Mouse (Mus musculus) stomach, postnatal 0 days (tissue): Measurements from ENCODE around the gene Rpl36a. TPM values are rescaled to one million over a fixed set of nuclear protein-coding genes. Genes with fewer than 3 reads are reported as not detected.

Experiments used
- ATAC-seq: fragments of 200-750 bp; cut with Nextera tagmentation; 2 replicates; pipeline ENCODE4 v1.8.0; 2017; ENCODE audit not compliant: low FRiP score, low TSS enrichment
- DNase-seq: peaks from one replicate; pipeline ENCODE4 v3.0.0-alpha.2; 2016; ENCODE audit warnings: low spot score
- H3K27ac ChIP-seq: fragments of 300-500 bp; sonication (generic); replicated peaks from 2 replicates; pipeline ENCODE4 v1.5.1; 2014; ENCODE audit warnings: mild to moderate bottlenecking, control low read depth
- H3K27me3 ChIP-seq: fragments of 300-500 bp; sonication (generic); 2 replicates; pipeline ENCODE4 v1.6.1; 2014; ENCODE audit warnings: low read length; ENCODE audit not compliant: control insufficient read depth, insufficient read depth
- H3K36me3 ChIP-seq: fragments of 300-500 bp; sonication (generic); 2 replicates; pipeline ENCODE4 v1.6.1; 2014; ENCODE audit warnings: low read length, mixed read lengths; ENCODE audit not compliant: control insufficient read depth, insufficient read depth
- H3K4me1 ChIP-seq: fragments of 300-500 bp; sonication (generic); replicated peaks from 2 replicates; pipeline ENCODE4 v1.6.1; 2014; ENCODE audit warnings: antibody characterized with exemption; ENCODE audit not compliant: control insufficient read depth, insufficient read depth
- H3K4me2 ChIP-seq: fragments of 300-500 bp; sonication (generic); replicated peaks from 2 replicates; pipeline ENCODE4 v1.6.1; 2014; ENCODE audit warnings: low read depth, mild to moderate bottlenecking, control low read depth, moderate library complexity
- H3K4me3 ChIP-seq: fragments of 300-500 bp; sonication (generic); 2 replicates; pipeline ENCODE4 v1.5.1; 2014; ENCODE audit warnings: low read depth, low read length, control low read depth
- H3K9ac ChIP-seq: fragments of 300-500 bp; sonication (generic); 2 replicates; pipeline ENCODE4 v1.6.1; 2014; ENCODE audit warnings: mild to moderate bottlenecking, low read length, control low read depth, mixed read lengths
- H3K9me3 ChIP-seq: fragments of 300-500 bp; sonication (generic); 2 replicates; pipeline ENCODE4 v1.6.1; 2016; ENCODE audit warnings: low read length; ENCODE audit not compliant: control insufficient read depth
- CTCF ChIP-seq: IDR thresholded peaks from 2 replicates; pipeline ENCODE4 v1.5.1; 2016; ENCODE audit warnings: antibody characterized with exemption, low read depth, mild to moderate bottlenecking, moderate library complexity
- EP300 ChIP-seq: optimal IDR thresholded peaks from 2 replicates; pipeline ENCODE3; 2016; ENCODE audit warnings: antibody characterized with exemption
- WGBS: fragments of 180-500 bp; shearing (Covaris S2); extraction: QIAGEN DNeasy Blood & Tissue Kit; methylation state at CpG from one replicate; pipeline ENCODE4 v1.1.7; 2014; 5-methylcytosine and 5-hydroxymethylcytosine counted together
- polyA plus RNA-seq: library from polyadenylated mRNA; unstranded; fragments of >200 nt; fragmentation: Nextera tagmentation; extraction: Ambion mirVana; gene quantifications from 2 replicates; pipeline ENCODE4 v1.2.1, GENCODE M21; 2015

The Rpl36a gene
- polyA plus RNA-seq, 1 experiment from 2014 or later: 471 TPM

DNA sequence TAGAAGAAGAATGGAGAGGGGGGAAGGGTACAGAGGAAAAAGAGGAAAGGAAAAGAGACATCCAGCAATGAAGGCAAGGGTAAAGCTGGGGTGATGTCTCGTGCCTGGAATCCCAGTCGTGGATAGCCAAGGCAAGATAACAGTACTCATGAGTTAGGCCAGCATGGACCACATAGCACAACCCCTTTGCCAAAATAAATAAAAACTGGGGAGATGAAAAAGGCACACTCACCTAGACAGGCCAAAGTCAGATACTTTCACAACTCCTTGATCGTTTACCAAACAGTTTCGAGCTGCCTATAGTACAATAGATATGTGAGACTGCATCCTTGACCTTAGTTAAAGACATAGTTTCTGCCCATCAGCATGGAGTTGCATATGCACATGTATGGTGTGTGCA lies 38.1 kb upstream of the Rpl36a start:
- 75% methylated on average over 4 of the region's 4 CpGs for WGBS
- H3K36me3 ChIP-seq: no peaks in the 10 kb centered on the region
- TF ChIP-seq EP300 (no peak), CTCF (no peak)

DNA sequence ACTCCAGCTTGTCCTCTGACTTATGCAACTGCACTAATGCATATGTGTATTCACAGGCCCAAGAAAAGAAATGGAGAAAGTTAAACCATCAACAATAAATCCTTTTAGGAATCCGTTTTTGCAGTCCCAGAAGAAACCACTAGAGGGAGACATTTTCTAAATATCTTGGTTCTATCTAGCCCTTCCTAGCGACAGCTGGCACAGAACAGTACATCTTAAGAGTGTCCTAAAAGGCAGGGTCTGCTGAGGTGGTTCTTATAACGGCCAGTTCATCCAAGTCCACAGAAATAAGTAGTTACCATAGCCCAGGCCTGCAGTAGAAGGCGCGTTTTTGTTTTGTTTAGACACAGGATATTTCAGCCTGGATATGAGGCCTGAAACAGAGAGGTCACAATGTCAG lies 34.6 kb upstream of the Rpl36a start:
- Histone ChIP-seq H3K36me3 (no peaks in the 10 kb centered on the region), H3K9ac (no peak overlapping the region), H3K9me3 (no peaks in the 10 kb centered on the region), H3K27me3 (no peaks in the 10 kb centered on the region), H3K4me3 (no peak overlapping the region), H3K4me2 (no peak overlapping the region), H3K27ac (no peak overlapping the region), H3K4me1 (no peaks in the 10 kb centered on the region)
- WGBS: 16% methylated on average over 5 of the region's 5 CpGs
- peak; percentile 72 for TF ChIP-seq CTCF
- no peak for TF ChIP-seq EP300
- ATAC-seq (no peak), DNase-seq (no peak)

More for the DNA sequence above, 38.1 kb upstream of the Rpl36a start:
- no peaks in the 10 kb centered on the region for H3K9me3 ChIP-seq
- H3K27ac ChIP-seq: no peak overlapping the region
- H3K4me3 ChIP-seq: no peak overlapping the region
- H3K4me1 ChIP-seq: no peaks in the 10 kb centered on the region
- H3K9ac ChIP-seq: no peak overlapping the region
- H3K4me2 ChIP-seq: no peak overlapping the region
- DNase-seq (no peak), ATAC-seq (no peak)
- H3K27me3 ChIP-seq: no peaks in the 10 kb centered on the region

DNA sequence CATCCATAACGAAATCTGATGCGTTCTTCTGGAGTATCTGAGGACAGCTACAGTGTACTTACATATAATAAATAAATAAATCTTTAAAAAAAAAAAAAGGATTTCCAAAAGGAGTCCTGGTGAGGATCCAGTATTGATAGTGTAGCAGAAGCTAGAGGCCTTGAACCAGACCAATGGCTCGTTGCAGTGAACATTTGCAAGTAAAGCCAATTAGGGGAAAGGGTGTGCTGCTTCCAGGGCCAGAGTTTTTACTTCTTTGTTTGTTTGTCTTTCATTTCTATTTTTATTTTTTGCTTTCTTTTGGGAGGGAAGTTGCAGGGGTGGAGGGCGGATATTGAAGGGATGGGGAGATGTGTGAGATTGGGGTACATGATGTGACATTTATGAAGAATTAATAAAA lies 32.1 kb upstream of the Rpl36a start:
- no peaks in the 10 kb centered on the region for H3K27me3 ChIP-seq
- 81% methylated on average over 4 of the region's 4 CpGs for WGBS
- no peaks in the 10 kb centered on the region for H3K4me1 ChIP-seq
- TF ChIP-seq EP300 (no peak), CTCF (no peak)
- ATAC-seq: no peak
- DNase-seq: no peak
- no peak overlapping the region for H3K4me2 ChIP-seq
- H3K4me3 ChIP-seq: no peak overlapping the region
- H3K9ac ChIP-seq: no peak overlapping the region
- H3K9me3 ChIP-seq: no peaks in the 10 kb centered on the region
- H3K36me3 ChIP-seq: no peaks in the 10 kb centered on the region
- H3K27ac ChIP-seq: no peak overlapping the region

DNA sequence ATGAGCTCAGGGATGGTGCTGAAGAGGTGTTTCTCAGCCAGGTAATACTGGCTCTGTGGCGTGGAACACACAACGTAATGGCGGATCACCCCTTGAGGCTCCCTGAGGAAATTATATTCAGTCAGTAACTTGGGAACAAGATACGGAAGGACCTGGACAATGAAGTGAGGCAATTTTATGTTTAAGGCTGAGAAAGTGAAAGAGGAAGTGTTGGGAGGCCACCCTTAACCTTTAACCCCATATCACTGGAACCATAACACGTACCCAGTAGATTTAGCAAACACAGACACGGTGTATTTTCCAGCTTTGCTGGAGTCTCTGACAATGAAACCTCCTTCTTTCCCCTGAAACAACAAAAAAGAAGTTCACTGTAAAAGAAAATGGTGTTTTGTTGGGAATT lies 31.0 kb upstream of the Rpl36a start:
- no peaks in the 10 kb centered on the region for H3K36me3 ChIP-seq
- no peak overlapping the region for H3K4me3 ChIP-seq
- no peak overlapping the region for H3K4me2 ChIP-seq
- no peak overlapping the region for H3K9ac ChIP-seq
- WGBS: 63% methylated on average over 6 of the region's 6 CpGs
- no peak for DNase-seq
- no peak for TF ChIP-seq EP300
- TF ChIP-seq CTCF: no peak
- no peaks in the 10 kb centered on the region for H3K9me3 ChIP-seq
- no peaks in the 10 kb centered on the region for H3K4me1 ChIP-seq
- no peak overlapping the region for H3K27ac ChIP-seq
- no peaks in the 10 kb centered on the region for H3K27me3 ChIP-seq
- no peak for ATAC-seq

DNA sequence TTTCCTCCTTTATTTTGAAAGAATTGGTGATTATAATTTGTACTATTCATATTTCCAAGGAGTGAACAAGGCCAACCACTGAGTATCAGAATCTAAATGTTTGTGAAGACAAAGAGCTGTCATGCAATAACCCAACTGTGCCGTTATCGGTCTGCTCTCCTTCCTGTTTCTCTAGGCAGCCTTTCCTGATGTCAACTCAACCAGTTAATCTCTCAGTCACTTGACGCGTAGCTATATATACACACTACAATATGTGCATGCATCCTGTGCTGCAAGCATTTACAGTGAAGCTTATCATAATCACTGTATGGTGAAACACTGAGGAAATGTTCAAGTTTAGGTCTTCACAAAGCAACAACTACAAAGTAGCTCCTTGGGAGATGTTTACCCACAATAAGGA lies 21.1 kb upstream of the Rpl36a start:
- TF ChIP-seq CTCF (no peak), EP300 (no peak)
- WGBS: 68% methylated on average over 4 of the region's 4 CpGs
- Histone ChIP-seq H3K4me1 (no peaks in the 10 kb centered on the region), H3K4me2 (no peak overlapping the region), H3K9ac (no peak overlapping the region), H3K27ac (no peak overlapping the region), H3K36me3 (no peaks in the 10 kb centered on the region), H3K9me3 (no peaks in the 10 kb centered on the region), H3K4me3 (no peak overlapping the region), H3K27me3 (no peaks in the 10 kb centered on the region)
- no peak for DNase-seq
- no peak for ATAC-seq

DNA sequence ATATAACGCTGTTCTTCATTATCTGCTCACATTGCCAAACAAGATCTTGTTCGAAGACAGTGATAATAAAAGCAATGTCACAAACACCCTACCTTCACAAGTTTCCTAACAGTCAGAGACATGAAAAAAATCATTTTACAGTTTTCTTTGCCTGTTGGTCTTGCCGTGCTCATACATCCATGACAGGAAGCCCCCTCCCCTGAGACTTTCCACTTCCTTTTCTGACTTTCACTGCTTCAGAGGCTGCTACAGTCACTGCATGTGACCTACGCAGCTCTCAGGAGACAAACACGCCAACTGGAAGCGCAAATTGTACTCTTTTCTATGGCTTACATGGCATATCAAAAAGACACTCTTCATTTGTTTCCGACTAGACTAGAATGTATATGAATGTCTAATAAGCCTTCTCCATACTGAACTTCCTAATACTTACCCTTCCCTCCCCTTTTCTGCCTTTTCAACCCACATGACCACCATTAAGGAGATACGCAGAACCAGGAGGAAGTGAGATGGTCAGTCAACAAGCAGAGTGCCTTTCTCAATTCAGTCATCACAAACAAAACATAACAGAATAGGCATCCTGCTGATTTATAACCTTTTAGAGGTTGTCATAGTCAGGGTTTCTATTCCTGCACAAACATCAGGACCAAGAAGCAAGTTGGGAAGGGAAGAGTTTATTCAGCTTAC lies 18.8 kb upstream of the Rpl36a start:
- no peaks in the 10 kb centered on the region for H3K4me1 ChIP-seq
- H3K27ac ChIP-seq: no peak overlapping the region
- no peaks in the 10 kb centered on the region for H3K9me3 ChIP-seq
- no peak overlapping the region for H3K9ac ChIP-seq
- no peak overlapping the region for H3K4me2 ChIP-seq
- DNase-seq: no peak
- ATAC-seq: no peak
- TF ChIP-seq CTCF: no peak
- no peak for TF ChIP-seq EP300
- 80% methylated on average over 8 of the region's 8 CpGs for WGBS
- no peaks in the 10 kb centered on the region for H3K27me3 ChIP-seq
- H3K36me3 ChIP-seq: no peaks in the 10 kb centered on the region
- H3K4me3 ChIP-seq: no peak overlapping the region
